Mouse (Mus musculus): ENCODE data around the gene Cpm. TPM values are rescaled to one million over a fixed set of nuclear protein-coding genes. Genes with fewer than 3 reads are reported as not detected.

Gene Cpm
- total RNA-seq, 2 experiments from 2014 or later: 5.1 to 5.3 TPM

- intact Hi-C loops (cut with DNase I): no loop called here
- DNase-seq: no peak
Measured at GRCm38 (mm10) chr10:117643711-117644428, 14.6 kb downstream of the Cpm start.

- DNase-seq: no peak
- intact Hi-C loops (cut with DNase I): no loop called here
Measured at GRCm38 (mm10) chr10:117644429-117644748, 15.1 kb downstream of the Cpm start.

- intact Hi-C loops (cut with DNase I): no loop called here
- DNase-seq: no peak
Measured at GRCm38 (mm10) chr10:117644828-117645227, 15.5 kb downstream of the Cpm start.

- intact Hi-C loops (cut with DNase I): no loop called here
- no peak for DNase-seq
Measured at GRCm38 (mm10) chr10:117645487-117645964, 16.2 kb downstream of the Cpm start.

- intact Hi-C loops (cut with DNase I): no loop called here
- no peak for DNase-seq
Measured at GRCm38 (mm10) chr10:117646482-117647157, 17.3 kb downstream of the Cpm start.

GRCm38 (mm10) chr10:117647158-117647505 is 17.8 kb downstream of the Cpm start:
- no peak for DNase-seq
- intact Hi-C loops (cut with DNase I): no loop called here

GRCm38 (mm10) chr10:117647964-117648472 is 18.7 kb downstream of the Cpm start:
- DNase-seq: no peak
- intact Hi-C loops (cut with DNase I): no loop called here

GRCm38 (mm10) chr10:117648643-117649042 is 19.3 kb downstream of the Cpm start:
- intact Hi-C loops (cut with DNase I): no loop called here
- no peak for DNase-seq

GRCm38 (mm10) chr10:117649292-117650041 is 20.2 kb downstream of the Cpm start:
- intact Hi-C loops (cut with DNase I): no loop called here
- DNase-seq: no peak

- intact Hi-C loops (cut with DNase I): no loop called here
- no peak for DNase-seq
Measured at GRCm38 (mm10) chr10:117650042-117650655, 20.8 kb downstream of the Cpm start.

GRCm38 (mm10) chr10:117650725-117651124 is 21.4 kb downstream of the Cpm start:
- intact Hi-C loops (cut with DNase I): no loop called here
- DNase-seq: no peak

- DNase-seq: no peak
- intact Hi-C loops (cut with DNase I): no loop called here
Measured at GRCm38 (mm10) chr10:117651587-117652377, 22.5 kb downstream of the Cpm start.

GRCm38 (mm10) chr10:117652378-117652774 is 23.1 kb downstream of the Cpm start:
- intact Hi-C loops (cut with DNase I): no loop called here
- no peak for DNase-seq

- intact Hi-C loops (cut with DNase I): no loop called here
- DNase-seq: no peak
Measured at GRCm38 (mm10) chr10:117652930-117653778, 23.9 kb downstream of the Cpm start.

- no peak for DNase-seq
- intact Hi-C loops (cut with DNase I): no loop called here
Measured at GRCm38 (mm10) chr10:117653779-117654173, 24.5 kb downstream of the Cpm start.

- intact Hi-C loops (cut with DNase I): no loop called here
- no peak for DNase-seq
Measured at GRCm38 (mm10) chr10:117654576-117655123, 25.4 kb downstream of the Cpm start.

- intact Hi-C loops (cut with DNase I): no loop called here
- DNase-seq: no peak
Measured at GRCm38 (mm10) chr10:117655460-117655859, 26.2 kb downstream of the Cpm start.

GRCm38 (mm10) chr10:117655908-117656661 is 26.8 kb downstream of the Cpm start:
- DNase-seq: no peak
- intact Hi-C loops (cut with DNase I): no loop called here

Data from heart, postnatal 14 days (tissue).